Mouse (Mus musculus): ENCODE results near the gene Hsd3b2. TPM values are rescaled to one million over a fixed set of nuclear protein-coding genes. Genes with fewer than 3 reads are reported as not detected.
"Not testable (repeated sequence)": the region's sequence is repeated elsewhere in the genome, so short reads cannot be mapped to it uniquely, and the experiment has no call there.

Hsd3b2 gene
- polyA plus RNA-seq (2017; shearing (Covaris generic)), result not detected

DNA sequence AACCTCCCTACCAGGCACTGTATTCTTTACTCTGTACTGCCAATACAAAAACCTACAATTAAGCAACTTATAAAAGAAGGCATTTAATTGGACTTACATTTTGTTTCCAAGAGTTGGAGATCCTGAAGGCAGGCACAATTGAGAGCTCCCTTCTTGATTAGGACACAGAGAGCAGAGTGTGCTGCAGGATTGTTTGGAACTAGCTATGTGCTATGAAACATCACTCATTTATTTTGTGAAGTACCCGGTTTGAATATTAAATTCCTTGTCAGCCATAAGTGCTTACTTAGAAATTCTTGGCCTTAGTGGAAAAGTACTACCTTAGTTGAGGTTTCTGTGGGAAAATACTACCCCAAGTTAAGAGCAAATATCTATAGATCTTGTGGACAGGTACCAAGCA, at the start of gene Hsd3b2:
TSS of gene Hsd3b2 (minus strand) at position 168 of the 400 bp plus-strand sequence.
- no peak for ATAC-seq

DNA sequence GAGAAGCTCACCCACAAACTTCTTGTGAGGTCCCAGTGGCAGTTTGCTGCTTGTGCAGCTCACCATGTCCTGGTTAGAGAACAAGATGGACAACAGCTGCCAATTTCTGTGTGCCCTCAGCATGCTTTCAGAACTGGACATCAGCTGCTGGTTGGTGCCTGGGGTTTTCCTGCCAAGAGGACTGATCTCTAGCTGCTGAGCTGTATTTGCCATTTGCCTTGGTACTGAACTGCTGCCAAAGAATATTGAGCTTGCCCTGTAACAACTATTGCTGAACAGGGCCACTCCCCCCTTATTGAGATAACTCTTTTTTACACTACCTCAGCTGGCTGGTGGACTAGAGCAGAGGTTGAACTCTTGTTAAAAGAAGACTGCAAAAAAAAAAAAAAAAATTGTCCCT, 39.8 kb upstream of the Hsd3b2 start:
- ATAC-seq, result no peak

DNA sequence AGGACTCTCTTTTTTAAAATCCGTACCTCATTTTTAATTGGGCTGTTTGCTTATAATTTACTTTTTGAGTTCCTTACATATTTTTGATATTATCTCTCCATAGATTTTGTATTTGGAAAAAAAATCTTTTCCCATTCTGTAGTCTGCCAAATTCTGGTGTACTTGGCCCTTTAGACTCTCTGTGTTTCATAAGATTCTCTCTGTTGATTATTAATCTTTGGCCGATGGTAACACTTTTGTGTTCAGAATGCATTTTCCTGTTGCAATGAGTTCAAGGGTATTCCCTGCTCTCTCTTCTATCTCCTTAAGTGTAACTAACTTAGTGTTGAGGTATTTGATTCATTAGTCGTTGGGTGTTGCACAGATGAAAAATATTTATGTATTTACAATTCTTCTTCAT, 32.5 kb upstream of the Hsd3b2 start:
- no peak for ATAC-seq

GRCm38 (mm10) chr3:98752171-98752570, 27.8 kb upstream of the Hsd3b2 start:
- no peak for ATAC-seq

DNA sequence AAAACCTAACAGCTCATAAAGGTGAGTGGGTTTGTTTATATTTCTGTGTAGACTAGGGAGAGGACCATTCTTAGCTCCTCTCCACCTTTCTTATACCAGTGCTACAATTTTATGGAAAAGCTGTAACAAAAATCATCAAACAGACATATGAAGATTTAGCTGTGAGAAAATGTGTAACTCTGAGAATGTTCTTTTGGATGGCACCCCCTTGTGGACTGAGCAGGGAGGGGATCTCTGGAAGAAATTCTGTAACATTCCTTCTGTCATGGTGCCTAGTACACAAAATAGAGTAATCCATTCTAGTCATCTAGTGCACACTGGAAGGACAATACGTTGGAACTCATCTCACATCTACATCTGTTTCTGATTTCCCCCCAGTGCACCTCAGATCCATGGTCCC, 16.7 kb upstream of the Hsd3b2 start:
- ATAC-seq, result not testable (repeated sequence)

GRCm38 (mm10) chr3:98734340-98734739, 10.0 kb upstream of the Hsd3b2 start:
- no peak for ATAC-seq

GRCm38 (mm10) chr3:98733724-98734123, 9.4 kb upstream of the Hsd3b2 start:
- ATAC-seq, result no peak

- ATAC-seq, result no peak
Measured at GRCm38 (mm10) chr3:98726281-98726680, 1.9 kb upstream of the Hsd3b2 start.

- no peak for ATAC-seq
Measured at GRCm38 (mm10) chr3:98720740-98721139, 3.6 kb downstream of the Hsd3b2 start.

GRCm38 (mm10) chr3:98682401-98682800, 41.9 kb downstream of the Hsd3b2 start:
- ATAC-seq, result no peak

DNA sequence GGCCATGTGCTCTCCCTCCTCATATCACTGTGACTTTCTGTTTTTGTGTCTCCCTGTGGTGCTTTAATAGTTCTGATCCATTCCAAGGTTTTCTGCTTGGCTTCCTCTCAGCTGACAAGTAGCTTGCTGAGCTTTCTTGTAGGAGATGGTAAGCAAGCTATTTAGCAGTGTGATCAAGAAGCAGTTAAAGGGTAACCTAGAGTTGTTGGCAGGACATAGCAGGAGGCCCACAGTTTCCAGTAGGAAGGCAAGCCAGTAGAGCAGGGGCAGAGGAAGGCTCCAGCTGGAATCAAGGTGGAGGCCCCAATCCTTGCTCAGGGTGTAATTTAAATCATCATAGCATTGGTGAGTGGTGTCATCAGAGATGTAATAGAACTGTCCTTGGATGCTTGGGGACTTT, 43.6 kb downstream of the Hsd3b2 start:
- ATAC-seq, result no peak

Other genes starting within 250 kb of the Hsd3b2 start
- not detected for gene Hsd3b4, start 214.0 kb downstream of the Hsd3b2 start, polyA plus RNA-seq (2017; shearing (Covaris generic))
- gene Gm10681, start 135.7 kb downstream of the Hsd3b2 start, polyA plus RNA-seq (2017; shearing (Covaris generic)), result not detected
- gene Hsd3b5, start 94.3 kb downstream of the Hsd3b2 start, polyA plus RNA-seq (2017; shearing (Covaris generic)), result not detected
- gene Hsd3b3, start 38.6 kb upstream of the Hsd3b2 start, polyA plus RNA-seq (2017; shearing (Covaris generic)), result under 1 TPM in 1 of 2 experiments, not detected in 1; 0.07 TPM
- gene Hsd3b6, start 89.9 kb upstream of the Hsd3b2 start, polyA plus RNA-seq (2017; shearing (Covaris generic)), result not detected
- gene Hsd3b1, start 135.3 kb upstream of the Hsd3b2 start, polyA plus RNA-seq (2017; shearing (Covaris generic)), result not detected
- not detected for gene Hao2, start 168.7 kb upstream of the Hsd3b2 start, polyA plus RNA-seq (2017; shearing (Covaris generic))

All from activated CD4-positive, CD25-positive, alpha-beta regulatory T cell, adult 4 months (primary cell).